Mouse (Mus musculus) monocyte, adult 2 months (primary cell): ENCODE data around the gene Rnf150.

Experiments used
- DNase-seq, 2 experiments: peaks; one replicate each; pipeline ENCODE4 v3.0.0; 2022; ENCODE audit warnings: low spot score in 2 of 2, low read depth in 1 of 2

Gene Rnf150

DNA sequence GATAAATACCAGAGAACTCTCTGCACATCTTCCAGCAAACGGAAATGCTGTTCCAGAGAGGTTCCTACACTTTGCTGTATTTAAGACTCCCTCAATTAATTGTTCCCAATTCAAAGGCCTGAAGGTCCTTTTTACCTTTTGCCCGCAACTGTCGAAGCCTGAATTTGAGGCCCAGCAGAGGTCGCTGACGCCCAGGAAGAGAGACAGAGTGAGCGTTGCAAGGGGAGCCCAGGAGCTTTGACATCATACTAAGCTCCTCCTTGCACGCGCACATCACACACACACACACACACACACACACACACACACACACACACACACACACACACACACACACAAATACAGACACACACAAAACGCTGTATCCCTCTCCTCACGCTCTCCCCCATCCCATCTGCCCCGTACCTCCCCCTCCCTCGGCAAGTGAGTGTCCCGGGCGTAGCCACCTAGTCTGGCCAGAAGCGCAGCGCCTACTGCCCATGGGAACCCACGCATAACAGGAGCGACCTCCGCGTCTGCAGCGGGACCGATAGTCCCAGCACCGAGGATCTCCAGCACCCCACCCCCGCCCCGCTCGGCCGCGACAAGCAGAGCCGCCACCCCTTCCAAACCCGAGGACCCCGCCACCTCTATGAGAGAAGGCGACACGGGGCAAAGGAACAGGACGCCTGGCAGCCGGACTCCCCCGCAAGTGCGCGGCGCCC is at the start of gene Rnf150:
Gene Rnf150 (plus strand): TSS at position 316 of the 704 bp plus-strand sequence.
- peak; percentile 14 to 62 for DNase-seq

- DNase-seq, result no peak
Measured at GRCm38 (mm10) chr8:82826135-82827046, 36.8 kb upstream of the Rnf150 start.

- no peak for DNase-seq
Measured at GRCm38 (mm10) chr8:82840415-82840814, 22.7 kb upstream of the Rnf150 start.

DNA sequence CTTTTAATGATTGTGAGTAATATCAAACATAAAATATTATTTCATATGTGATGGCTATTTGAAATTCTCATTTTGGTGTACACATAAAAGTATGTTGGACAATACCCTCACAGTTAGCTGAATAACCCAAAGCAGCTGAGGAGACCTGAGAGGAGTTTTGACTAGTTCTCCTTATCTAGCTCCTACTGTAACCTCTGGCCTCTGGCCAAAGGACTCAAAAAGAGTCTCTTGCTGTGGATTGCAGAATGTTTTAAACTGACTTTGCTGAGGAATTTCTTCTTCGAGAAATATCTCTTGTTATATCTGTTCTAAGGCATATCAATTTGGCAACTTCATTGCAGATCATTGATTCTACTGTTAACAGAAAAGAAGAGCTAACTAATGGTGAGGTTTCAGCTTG is 22.2 kb upstream of the Rnf150 start:
- DNase-seq, result no peak

DNA sequence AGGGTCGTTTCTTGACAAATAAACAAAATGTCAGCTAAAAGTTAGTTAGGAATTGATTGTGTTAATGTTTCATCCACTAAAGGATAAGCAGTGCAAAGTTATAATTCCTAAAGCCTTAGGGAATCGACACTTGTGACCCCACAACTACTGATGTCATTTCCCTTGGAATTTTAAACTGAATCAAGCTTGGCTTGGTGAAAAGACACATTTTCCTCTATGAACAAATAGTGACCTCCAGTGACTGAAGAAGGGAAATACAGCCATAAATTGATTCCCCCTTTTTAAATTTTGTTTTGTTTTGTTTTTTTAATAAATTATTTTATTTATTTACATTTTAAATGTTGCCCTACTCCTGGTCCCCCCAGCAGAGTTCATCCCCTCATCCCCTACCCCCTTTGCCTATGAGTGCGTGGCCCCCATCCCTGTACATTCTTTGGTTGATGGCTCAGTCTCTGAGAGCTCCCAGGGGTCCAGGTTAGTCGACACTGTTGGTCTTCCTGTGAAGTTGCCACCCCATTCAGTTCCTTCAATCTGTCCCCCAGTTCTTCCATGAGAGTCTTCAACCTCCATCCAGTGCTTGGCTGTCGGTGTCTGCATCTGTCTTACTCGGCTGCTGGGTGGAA is 21.5 kb upstream of the Rnf150 start:
- DNase-seq, result no peak

DNA sequence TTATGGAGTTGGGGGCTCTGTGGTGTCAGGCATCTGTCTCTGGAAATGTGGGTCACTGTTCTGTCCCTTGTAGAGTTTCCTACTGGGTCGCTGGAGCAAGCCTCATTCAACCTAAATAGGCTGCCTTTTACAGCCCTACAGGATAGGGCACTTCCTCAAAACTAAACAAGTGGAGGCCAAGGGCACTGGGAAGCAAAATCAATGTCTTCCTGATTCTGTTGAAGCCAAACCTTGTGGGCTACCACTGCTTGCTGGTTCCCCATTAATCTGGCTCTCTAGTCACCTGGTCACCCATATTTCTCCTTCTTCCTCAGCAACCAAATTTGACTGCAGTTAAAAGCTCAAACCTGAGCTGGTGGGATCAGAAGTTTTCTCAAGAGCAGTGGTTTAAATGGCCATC is 19.5 kb upstream of the Rnf150 start:
- peak in 1 of 2 experiments; percentile 14 for DNase-seq

- DNase-seq, result no peak
Measured at GRCm38 (mm10) chr8:82844413-82844812, 18.7 kb upstream of the Rnf150 start.

GRCm38 (mm10) chr8:82846098-82846497 is 17.1 kb upstream of the Rnf150 start:
- DNase-seq, result no peak

DNA sequence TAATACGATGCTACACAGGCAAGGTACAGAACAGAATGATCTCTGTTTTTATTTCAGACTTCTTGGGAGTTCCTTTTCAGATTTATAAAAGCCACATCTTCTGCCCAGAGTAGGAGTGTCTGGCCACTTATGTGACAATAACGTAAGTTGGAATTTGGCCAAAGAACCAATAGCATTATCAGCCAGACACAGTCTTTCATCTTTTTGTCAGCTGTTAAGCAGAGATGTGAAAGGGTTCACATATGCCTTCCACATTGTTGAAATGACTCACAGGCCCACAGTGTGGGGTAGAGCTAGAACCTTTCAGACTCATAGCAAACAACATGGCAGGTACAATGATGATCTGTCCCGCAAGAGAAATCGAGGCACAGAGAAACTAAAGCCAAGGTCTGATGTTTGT is 16.4 kb upstream of the Rnf150 start:
- no peak for DNase-seq

GRCm38 (mm10) chr8:82858541-82859342 is 4.4 kb upstream of the Rnf150 start:
- DNase-seq, result no peak

GRCm38 (mm10) chr8:82859343-82859620 is 3.9 kb upstream of the Rnf150 start:
- DNase-seq, result no peak

GRCm38 (mm10) chr8:82863745-82864520 is 777 bp downstream of the Rnf150 start:
- no peak for DNase-seq

DNA sequence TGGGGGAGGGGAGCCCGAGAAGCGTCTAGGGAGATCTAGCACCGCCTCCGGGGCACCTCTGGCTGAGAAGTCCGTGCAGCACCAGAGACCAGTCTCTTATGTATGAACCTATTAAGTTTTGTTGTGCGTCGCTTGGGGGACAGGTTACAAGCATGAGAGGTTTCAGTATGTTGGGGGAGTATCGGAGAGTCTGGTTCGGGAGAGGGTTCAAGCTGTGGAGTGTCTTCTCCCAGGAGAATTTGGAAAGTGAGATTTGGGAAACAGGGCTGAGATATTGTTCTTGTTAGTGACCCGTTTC is 1.3 kb downstream of the Rnf150 start:
- DNase-seq, result no peak

GRCm38 (mm10) chr8:82865239-82865638 is 2.1 kb downstream of the Rnf150 start:
- DNase-seq, result no peak

DNA sequence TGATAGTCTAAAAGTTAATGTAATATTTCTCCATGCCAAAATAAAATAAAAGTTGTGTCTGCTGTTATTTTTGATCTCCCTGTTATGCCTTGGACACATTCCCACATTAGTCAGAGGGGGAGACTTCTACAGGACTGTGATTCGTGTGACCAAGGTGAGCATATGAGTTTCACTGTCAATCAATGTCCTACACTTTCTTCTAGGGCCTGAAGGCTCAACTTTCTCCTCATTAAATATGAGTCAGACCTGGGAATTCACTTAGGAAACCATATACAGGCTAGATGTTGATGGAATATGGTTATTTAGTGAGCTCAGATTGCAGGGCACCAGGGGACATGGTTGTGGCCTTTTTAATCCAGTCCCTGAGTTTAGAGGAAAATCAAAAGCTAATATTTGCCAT is 3.1 kb downstream of the Rnf150 start:
- DNase-seq, result no peak

GRCm38 (mm10) chr8:82870840-82871490 is 7.8 kb downstream of the Rnf150 start:
- DNase-seq, result no peak

DNA sequence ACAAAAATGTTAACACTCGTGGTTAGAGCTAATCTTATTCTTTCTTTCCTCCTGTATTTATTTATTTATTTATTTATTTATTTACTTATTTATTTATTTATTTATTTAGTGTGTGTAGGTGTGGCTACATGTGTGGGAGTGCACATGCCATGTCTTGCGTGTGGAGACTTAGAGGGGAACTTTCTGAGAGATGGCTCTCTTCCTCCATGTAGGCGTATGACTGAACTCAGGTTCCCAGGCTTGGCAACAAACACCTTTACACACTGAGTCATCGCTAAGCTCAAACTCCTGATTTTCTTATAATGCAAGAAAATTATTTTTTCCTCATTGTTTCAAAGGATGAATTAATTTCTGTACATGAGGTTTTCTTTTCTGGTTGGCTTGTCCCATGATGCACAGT is 8.8 kb downstream of the Rnf150 start:
- no peak for DNase-seq

GRCm38 (mm10) chr8:82874102-82874501 is 10.9 kb downstream of the Rnf150 start:
- DNase-seq, result peak in 1 of 2 experiments; percentile 13

DNA sequence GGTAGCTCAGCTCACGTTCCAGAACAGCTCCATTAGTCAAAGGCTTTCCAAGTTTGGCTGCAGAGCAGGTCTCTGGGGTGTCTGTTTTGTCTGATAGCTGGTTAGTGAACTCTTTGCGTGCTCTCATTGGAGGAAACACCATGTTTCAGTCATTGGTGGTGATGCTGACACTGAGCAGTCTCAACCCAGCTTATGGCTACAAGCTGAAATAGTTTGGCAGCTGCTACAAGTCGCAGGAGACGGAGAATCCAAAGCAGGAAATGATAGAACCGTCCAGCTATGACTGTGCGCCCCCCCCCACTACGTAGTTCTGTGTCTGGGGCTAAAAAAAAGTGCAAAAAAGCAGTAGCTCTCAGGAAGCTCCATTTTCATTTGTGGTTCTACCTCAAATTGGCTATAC is 12.0 kb downstream of the Rnf150 start:
- no peak for DNase-seq

DNA sequence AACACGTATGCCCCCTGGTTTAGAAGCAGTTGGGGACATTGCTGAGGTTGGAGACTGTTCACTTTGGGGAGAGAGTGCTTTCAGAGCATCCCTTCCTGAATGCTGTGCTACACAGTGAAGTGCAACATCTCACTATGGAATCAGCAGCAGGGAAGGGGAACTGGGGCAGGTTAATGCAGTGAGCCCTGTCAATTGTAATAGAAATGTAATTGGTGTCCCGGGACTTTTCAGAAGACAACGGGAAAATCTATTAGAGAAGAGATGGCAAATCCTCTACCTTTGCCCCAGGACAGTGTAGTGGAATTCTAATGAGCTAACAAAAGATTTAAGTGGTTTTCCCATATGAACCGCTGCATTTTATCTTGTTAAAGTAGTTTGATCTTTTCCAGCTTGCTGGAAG is 21.3 kb downstream of the Rnf150 start:
- no peak for DNase-seq
